Mouse (Mus musculus): ENCODE data around the gene Vasn. TPM values are rescaled to one million over a fixed set of nuclear protein-coding genes. Genes with fewer than 3 reads are reported as not detected.
A peak's percentile ranks its signal among the peaks of the same experiment; 100 is the strongest.

Gene Vasn
- polyA plus RNA-seq, 1 experiment from 2014 or later: 20.2 TPM

- no peak for ATAC-seq (ENCODE audit: insufficient number of reproducible peaks, low FRiP score, low TSS enrichment, low read depth)
- Histone ChIP-seq H3K9me3 (ENCODE audit: control insufficient read depth, low read length) (no peaks in the 10 kb centered on the region), H3K36me3 (ENCODE audit: control insufficient read depth, insufficient read depth, low read length) (peaks cover 7% of the 10 kb centered on the region), H3K4me1 (ENCODE audit: control insufficient read depth, insufficient read depth, low read length) (peaks cover 60% of the 10 kb centered on the region), H3K27ac (replicated peaks; ENCODE audit: low read depth, low read length) (peak overlapping the region; percentile 70), H3K4me3 (ENCODE audit: low read depth, low read length) (peak overlapping the region; percentile 20), H3K4me2 (ENCODE audit: low read depth, severe bottlenecking) (peak overlapping the region; percentile 82), H3K9ac (ENCODE audit: low read length) (peak overlapping the region; percentile 34; the same call in 1 of the 2 replicates), H3K27me3 (ENCODE audit: control insufficient read depth, insufficient read depth, low read length) (no peaks in the 10 kb centered on the region)
- DNase-seq (ENCODE audit: low spot score): peak; percentile 61
- 43% methylated on average over 13 of the region's 13 CpGs for WGBS
Measured at GRCm38 (mm10) chr16:4642190-4642589, 2.4 kb downstream of the Vasn start.

- H3K4me1 ChIP-seq (ENCODE audit: control insufficient read depth, insufficient read depth, low read length): peaks cover 66% of the 10 kb centered on the region
- 0 out of 2 replicates have a peak overlapping the region, but pooled peaks have one; percentile 20 for H3K4me3 ChIP-seq (ENCODE audit: low read depth, low read length)
- H3K9me3 ChIP-seq (ENCODE audit: control insufficient read depth, low read length): no peaks in the 10 kb centered on the region
- H3K9ac ChIP-seq (ENCODE audit: low read length): no peak overlapping the region
- no peak overlapping the region for H3K4me2 ChIP-seq (ENCODE audit: low read depth, severe bottlenecking)
- ATAC-seq (ENCODE audit: insufficient number of reproducible peaks, low FRiP score, low TSS enrichment, low read depth) (no peak), DNase-seq (ENCODE audit: low spot score) (no peak)
- peaks cover 7% of the 10 kb centered on the region for H3K36me3 ChIP-seq (ENCODE audit: control insufficient read depth, insufficient read depth, low read length)
- 78% methylated on average over 6 of the region's 6 CpGs for WGBS
- no peak overlapping the region for H3K27ac ChIP-seq (replicated peaks; ENCODE audit: low read depth, low read length)
- no peaks in the 10 kb centered on the region for H3K27me3 ChIP-seq (ENCODE audit: control insufficient read depth, insufficient read depth, low read length)
Measured at GRCm38 (mm10) chr16:4642937-4643336, 3.2 kb downstream of the Vasn start.

GRCm38 (mm10) chr16:4643670-4644419 lies 4.1 kb downstream of the Vasn start:
- Histone ChIP-seq H3K4me1 (ENCODE audit: control insufficient read depth, insufficient read depth, low read length) (peaks cover 67% of the 10 kb centered on the region), H3K4me3 (ENCODE audit: low read depth, low read length) (no peak overlapping the region), H3K36me3 (ENCODE audit: control insufficient read depth, insufficient read depth, low read length) (peaks cover 13% of the 10 kb centered on the region), H3K9me3 (ENCODE audit: control insufficient read depth, low read length) (no peaks in the 10 kb centered on the region), H3K27me3 (ENCODE audit: control insufficient read depth, insufficient read depth, low read length) (no peaks in the 10 kb centered on the region), H3K4me2 (ENCODE audit: low read depth, severe bottlenecking) (peak overlapping the region; percentile 12; the same call in 1 of the 2 replicates), H3K27ac (replicated peaks; ENCODE audit: low read depth, low read length) (no peak overlapping the region), H3K9ac (ENCODE audit: low read length) (no peak overlapping the region)
- WGBS: 82% methylated on average over 11 of the region's 11 CpGs
- no peak for ATAC-seq (ENCODE audit: insufficient number of reproducible peaks, low FRiP score, low TSS enrichment, low read depth)
- no peak for DNase-seq (ENCODE audit: low spot score)

- DNase-seq (ENCODE audit: low spot score) (no peak), ATAC-seq (ENCODE audit: insufficient number of reproducible peaks, low FRiP score, low TSS enrichment, low read depth) (no peak)
- Histone ChIP-seq H3K4me1 (ENCODE audit: control insufficient read depth, insufficient read depth, low read length) (peaks cover 77% of the 10 kb centered on the region), H3K9ac (ENCODE audit: low read length) (no peak overlapping the region), H3K36me3 (ENCODE audit: control insufficient read depth, insufficient read depth, low read length) (peaks cover 25% of the 10 kb centered on the region), H3K27me3 (ENCODE audit: control insufficient read depth, insufficient read depth, low read length) (no peaks in the 10 kb centered on the region), H3K4me3 (ENCODE audit: low read depth, low read length) (no peak overlapping the region), H3K9me3 (ENCODE audit: control insufficient read depth, low read length) (no peaks in the 10 kb centered on the region), H3K27ac (replicated peaks; ENCODE audit: low read depth, low read length) (no peak overlapping the region; the same call in 1 of the 2 replicates), H3K4me2 (ENCODE audit: low read depth, severe bottlenecking) (no peak overlapping the region)
- WGBS: 73% methylated on average over 4 of the region's 4 CpGs
Measured at GRCm38 (mm10) chr16:4645867-4646266, 6.1 kb downstream of the Vasn start.

GRCm38 (mm10) chr16:4646831-4647230 lies 7.1 kb downstream of the Vasn start:
- Histone ChIP-seq H3K4me3 (ENCODE audit: low read depth, low read length) (no peak overlapping the region), H3K36me3 (ENCODE audit: control insufficient read depth, insufficient read depth, low read length) (peaks cover 28% of the 10 kb centered on the region)

GRCm38 (mm10) chr16:4647651-4648141 lies 8.0 kb downstream of the Vasn start:
- Histone ChIP-seq H3K4me1 (ENCODE audit: control insufficient read depth, insufficient read depth, low read length) (peaks cover 78% of the 10 kb centered on the region), H3K4me3 (ENCODE audit: low read depth, low read length) (no peak overlapping the region), H3K27me3 (ENCODE audit: control insufficient read depth, insufficient read depth, low read length) (no peaks in the 10 kb centered on the region), H3K9ac (ENCODE audit: low read length) (peak overlapping the region; percentile 17; the same call in 1 of the 2 replicates), H3K27ac (replicated peaks; ENCODE audit: low read depth, low read length) (no peak overlapping the region), H3K36me3 (ENCODE audit: control insufficient read depth, insufficient read depth, low read length) (peaks cover 28% of the 10 kb centered on the region), H3K9me3 (ENCODE audit: control insufficient read depth, low read length) (no peaks in the 10 kb centered on the region), H3K4me2 (ENCODE audit: low read depth, severe bottlenecking) (no peak overlapping the region; the same call in 1 of the 2 replicates)
- no peak for DNase-seq (ENCODE audit: low spot score)
- 78% methylated on average over 13 of the region's 13 CpGs for WGBS
- no peak for ATAC-seq (ENCODE audit: insufficient number of reproducible peaks, low FRiP score, low TSS enrichment, low read depth)

More at GRCm38 (mm10) chr16:4646831-4647230, 7.1 kb downstream of the Vasn start:
- Histone ChIP-seq H3K9ac (ENCODE audit: low read length) (peak overlapping the region; percentile 9; the same call in 1 of the 2 replicates), H3K4me1 (ENCODE audit: control insufficient read depth, insufficient read depth, low read length) (peaks cover 78% of the 10 kb centered on the region), H3K27ac (replicated peaks; ENCODE audit: low read depth, low read length) (peak overlapping the region; percentile 61), H3K4me2 (ENCODE audit: low read depth, severe bottlenecking) (no peak overlapping the region), H3K27me3 (ENCODE audit: control insufficient read depth, insufficient read depth, low read length) (no peaks in the 10 kb centered on the region), H3K9me3 (ENCODE audit: control insufficient read depth, low read length) (no peaks in the 10 kb centered on the region)
- WGBS: 72% methylated on average over 4 of the region's 4 CpGs
- ATAC-seq (ENCODE audit: insufficient number of reproducible peaks, low FRiP score, low TSS enrichment, low read depth) (no peak), DNase-seq (ENCODE audit: low spot score) (no peak)

GRCm38 (mm10) chr16:4648416-4649023 lies 8.8 kb downstream of the Vasn start:
- Histone ChIP-seq H3K4me1 (ENCODE audit: control insufficient read depth, insufficient read depth, low read length) (peaks cover 80% of the 10 kb centered on the region), H3K4me2 (ENCODE audit: low read depth, severe bottlenecking) (0 out of 2 replicates have a peak overlapping the region, but pooled peaks have one; percentile 2), H3K9me3 (ENCODE audit: control insufficient read depth, low read length) (no peaks in the 10 kb centered on the region), H3K36me3 (ENCODE audit: control insufficient read depth, insufficient read depth, low read length) (peaks cover 28% of the 10 kb centered on the region), H3K27ac (replicated peaks; ENCODE audit: low read depth, low read length) (no peak overlapping the region), H3K4me3 (ENCODE audit: low read depth, low read length) (no peak overlapping the region), H3K27me3 (ENCODE audit: control insufficient read depth, insufficient read depth, low read length) (no peaks in the 10 kb centered on the region), H3K9ac (ENCODE audit: low read length) (no peak overlapping the region)
- no peak for ATAC-seq (ENCODE audit: insufficient number of reproducible peaks, low FRiP score, low TSS enrichment, low read depth)
- WGBS: 91% methylated on average over 28 of the region's 28 CpGs
- no peak for DNase-seq (ENCODE audit: low spot score)

- H3K36me3 ChIP-seq (ENCODE audit: control insufficient read depth, insufficient read depth, low read length): peaks cover 28% of the 10 kb centered on the region
Measured at GRCm38 (mm10) chr16:4649211-4649610, 9.5 kb downstream of the Vasn start.

More at GRCm38 (mm10) chr16:4649211-4649610, 9.5 kb downstream of the Vasn start:
- 77% methylated on average over 5 of the region's 5 CpGs for WGBS
- Histone ChIP-seq H3K4me3 (ENCODE audit: low read depth, low read length) (no peak overlapping the region), H3K4me2 (ENCODE audit: low read depth, severe bottlenecking) (no peak overlapping the region), H3K9ac (ENCODE audit: low read length) (no peak overlapping the region), H3K27me3 (ENCODE audit: control insufficient read depth, insufficient read depth, low read length) (no peaks in the 10 kb centered on the region), H3K9me3 (ENCODE audit: control insufficient read depth, low read length) (no peaks in the 10 kb centered on the region), H3K27ac (replicated peaks; ENCODE audit: low read depth, low read length) (no peak overlapping the region), H3K4me1 (ENCODE audit: control insufficient read depth, insufficient read depth, low read length) (peaks cover 81% of the 10 kb centered on the region)
- ATAC-seq (ENCODE audit: insufficient number of reproducible peaks, low FRiP score, low TSS enrichment, low read depth) (no peak), DNase-seq (ENCODE audit: low spot score) (no peak)
